Mouse (Mus musculus) erythroid progenitor cell, adult 5-6 weeks (primary cell): ENCODE data around the gene P2ry2. TPM values are rescaled to one million over a fixed set of nuclear protein-coding genes. Genes with fewer than 3 reads are reported as not detected.

Experiments
- ATAC-seq: replicated peaks from 2 replicates; pipeline ENCODE4 v1.8.0; 2016; ENCODE audit warnings: moderate number of reproducible peaks, mild to moderate bottlenecking, moderate TSS enrichment, inconsistent platforms; ENCODE audit not compliant: poor library complexity, low FRiP score, severe bottlenecking
- total RNA-seq, 2 experiments: library from RNA; stranded (forward) in 1 of 2; stranded (reverse) in 1 of 2; fragments of 150-400 nt in 1 of 2; fragments of 186-747, 209-891 nt in 1 of 2; gene quantifications; 2 replicates each; pipeline versions ENCODE4 v1.2.3 to v1.2.4; 2015 to 2017; ENCODE audit warnings: low replicate concordance in 2 of 2

The P2ry2 gene
- total RNA-seq (2015; ENCODE audit: low replicate concordance) (1.1 and 1.7 TPM in 2 replicates), total RNA-seq (2017; ENCODE audit: low replicate concordance) (1.7 and 2.6 TPM in 2 replicates)

- no peak for ATAC-seq
These were observed at the start of gene P2ry2 for GRCm38 (mm10) chr7:101012541-101012940. P2ry2 (minus strand) TSS chr7:101012866.

DNA sequence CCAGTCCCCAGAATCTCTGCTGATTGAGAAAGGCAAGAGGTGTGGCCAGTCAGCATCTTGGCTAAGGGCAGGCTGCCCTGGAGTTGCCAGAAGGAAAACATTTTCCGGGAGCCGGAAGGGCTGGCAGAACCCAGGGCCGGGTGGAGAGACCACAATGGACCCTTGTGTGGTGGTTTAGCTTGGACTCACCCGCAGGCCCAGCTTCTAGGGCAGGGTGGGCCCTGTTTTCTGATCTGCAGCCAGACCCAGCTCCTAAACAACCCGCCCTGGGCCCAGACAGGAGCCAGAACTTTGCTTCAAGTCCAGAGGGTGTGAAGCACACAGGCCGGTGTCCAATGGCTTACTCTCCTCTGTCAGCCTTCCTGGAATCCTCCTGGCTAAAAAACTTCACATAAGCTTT lies 49.6 kb upstream of the P2ry2 start:
- ATAC-seq = no peak

GRCm38 (mm10) chr7:101061381-101061780 lies 48.7 kb upstream of the P2ry2 start:
- ATAC-seq = no peak

DNA sequence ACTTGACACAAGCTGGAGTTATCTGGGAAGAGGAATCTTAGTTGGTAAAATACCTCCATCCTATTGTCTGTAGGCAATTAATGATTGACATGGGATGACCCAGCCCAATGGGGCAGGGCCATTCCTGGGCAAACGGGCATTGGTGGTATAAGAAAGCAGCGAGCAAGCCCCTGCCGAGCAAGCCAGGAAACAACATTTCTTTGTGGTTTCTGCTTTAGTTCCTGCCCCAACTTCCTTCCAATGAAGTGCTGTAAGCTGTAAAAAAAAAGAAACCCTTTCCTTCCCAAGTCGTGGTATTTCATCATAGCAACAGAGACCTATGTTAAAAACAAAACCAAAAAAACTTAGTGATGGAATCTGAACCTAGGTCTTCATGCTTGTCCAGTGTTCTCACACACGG lies 47.8 kb upstream of the P2ry2 start:
- ATAC-seq = no peak

DNA sequence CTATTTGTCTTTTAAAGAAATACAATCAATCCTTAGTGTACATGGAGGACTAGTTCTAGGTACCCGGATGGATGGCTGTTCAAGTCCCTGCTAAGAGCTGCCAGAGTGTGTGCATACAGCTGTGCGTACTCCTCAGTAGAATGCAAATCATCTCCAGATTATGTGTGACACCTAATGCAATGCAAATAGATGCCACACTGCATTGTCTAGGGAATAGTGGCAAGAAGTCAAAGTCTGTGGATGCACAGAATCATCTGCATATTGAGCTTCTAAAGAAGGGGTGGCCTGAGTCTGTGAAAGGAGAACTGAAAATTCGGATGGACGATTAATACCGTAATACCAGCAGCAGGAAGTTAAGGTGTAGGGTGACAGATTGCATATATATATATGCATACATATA lies 46.5 kb upstream of the P2ry2 start:
- ATAC-seq = no peak

- no peak for ATAC-seq
These were observed 44.6 kb upstream of the P2ry2 start for GRCm38 (mm10) chr7:101057309-101057708.

GRCm38 (mm10) chr7:101053136-101053535 lies 40.5 kb upstream of the P2ry2 start:
- no peak for ATAC-seq

DNA sequence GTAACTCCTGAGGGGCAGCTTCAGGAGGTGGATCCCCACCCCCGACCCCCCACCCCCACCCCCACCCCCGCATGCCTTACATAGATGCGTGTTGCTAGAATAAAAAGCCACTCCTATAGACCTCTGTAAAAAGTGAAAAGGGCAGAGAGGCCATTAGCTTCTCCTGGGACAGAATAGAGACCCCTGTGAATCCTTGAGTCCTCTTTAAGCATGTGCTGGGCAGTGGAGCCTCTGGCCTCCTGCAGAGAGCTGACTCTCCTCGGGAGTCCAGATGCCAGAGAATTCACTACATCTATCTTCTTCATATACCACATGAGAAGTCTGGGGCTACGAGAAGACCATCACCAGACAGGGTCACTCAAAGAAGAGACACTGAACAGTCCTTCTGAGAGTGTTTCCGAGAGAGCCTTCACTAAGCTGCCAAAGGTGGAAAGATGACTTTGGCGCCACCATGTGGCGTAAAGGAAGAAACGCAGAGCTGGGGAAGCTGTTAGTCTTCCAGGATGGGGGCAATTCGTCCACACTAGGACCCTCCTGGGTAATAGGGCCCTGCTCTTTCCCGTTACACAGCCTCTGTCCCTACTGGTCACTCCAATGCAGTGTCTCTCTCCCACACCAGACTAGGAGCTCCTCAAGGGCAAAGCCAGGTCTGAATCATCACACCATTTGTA lies 39.0 kb upstream of the P2ry2 start:
- ATAC-seq = peak; percentile 52

DNA sequence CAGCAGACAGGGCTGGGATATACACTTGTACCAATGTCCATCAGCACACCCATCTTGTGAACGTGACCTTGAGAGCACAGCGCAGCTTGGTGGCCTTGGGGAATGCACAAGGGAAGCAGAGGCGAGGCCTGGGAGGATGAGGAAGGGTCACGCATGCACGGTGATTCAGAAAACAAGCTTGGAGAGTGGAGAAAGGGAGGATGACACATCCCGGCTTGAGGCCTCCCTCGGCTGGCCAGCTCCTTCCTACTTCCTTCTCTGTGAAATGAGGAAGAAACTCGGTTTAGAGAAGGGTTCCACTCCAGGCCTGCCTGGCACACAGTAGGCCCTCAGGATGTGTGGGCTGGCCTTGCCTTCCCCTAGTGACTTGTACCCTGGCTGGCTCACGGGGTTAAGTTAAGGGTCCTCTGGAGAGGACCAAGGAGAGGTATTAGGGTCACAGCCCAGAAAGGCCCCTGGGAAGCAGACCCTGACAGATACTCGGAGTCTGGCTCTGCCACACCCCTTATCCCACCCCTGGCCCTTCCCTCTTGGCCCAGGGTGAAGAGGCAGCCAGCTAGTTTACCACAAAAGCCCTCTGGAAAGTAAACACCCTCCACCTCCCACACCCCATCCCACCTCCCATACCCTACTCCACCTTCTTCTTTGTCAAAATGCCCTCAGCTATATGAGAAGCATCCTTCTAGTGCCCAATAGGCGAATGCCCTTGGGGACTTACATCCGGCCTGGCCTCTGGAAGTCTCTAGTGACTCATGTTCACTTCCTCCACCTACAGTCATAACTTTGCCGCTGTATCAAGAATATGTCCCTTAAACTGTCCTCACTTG lies 38.3 kb upstream of the P2ry2 start:
- no peak for ATAC-seq

- ATAC-seq = no peak
These were observed 36.8 kb upstream of the P2ry2 start for GRCm38 (mm10) chr7:101049326-101050087.

- no peak for ATAC-seq
These were observed 35.6 kb upstream of the P2ry2 start for GRCm38 (mm10) chr7:101048247-101048646.

DNA sequence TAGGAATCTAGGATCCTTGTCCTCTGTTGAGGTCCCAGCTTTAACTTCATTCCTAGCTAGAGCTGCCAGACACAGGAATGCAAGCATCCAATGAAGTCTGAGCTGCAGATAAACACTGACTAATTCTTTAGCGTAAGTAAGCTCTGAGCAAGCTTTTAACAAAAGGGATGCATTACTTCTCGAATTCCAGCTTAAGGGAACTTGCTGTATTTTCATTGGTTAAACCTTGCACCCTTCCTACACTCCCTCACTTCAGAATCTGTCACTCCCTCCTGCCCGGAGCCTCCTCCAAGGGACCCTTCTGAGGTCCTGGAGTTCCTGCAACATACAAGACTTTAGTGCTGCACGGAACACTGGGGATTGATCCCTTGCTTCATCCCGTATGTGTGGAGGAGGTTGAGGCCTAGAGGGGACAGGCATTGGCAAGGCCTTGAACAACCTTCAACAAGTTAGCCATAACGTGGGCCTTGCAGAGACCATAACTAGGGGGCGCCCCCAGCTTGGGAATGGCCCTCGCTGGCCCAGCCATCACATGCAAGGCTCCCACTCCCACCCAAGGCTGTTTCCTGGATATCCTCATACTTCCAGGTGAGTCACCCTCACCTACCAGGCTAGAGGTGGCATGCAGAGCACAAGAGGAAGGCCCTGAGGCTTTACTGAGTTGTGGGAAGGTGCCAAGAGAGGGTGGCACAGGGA lies 31.3 kb upstream of the P2ry2 start:
- no peak for ATAC-seq

GRCm38 (mm10) chr7:101041977-101042749 lies 29.5 kb upstream of the P2ry2 start:
- no peak for ATAC-seq

DNA sequence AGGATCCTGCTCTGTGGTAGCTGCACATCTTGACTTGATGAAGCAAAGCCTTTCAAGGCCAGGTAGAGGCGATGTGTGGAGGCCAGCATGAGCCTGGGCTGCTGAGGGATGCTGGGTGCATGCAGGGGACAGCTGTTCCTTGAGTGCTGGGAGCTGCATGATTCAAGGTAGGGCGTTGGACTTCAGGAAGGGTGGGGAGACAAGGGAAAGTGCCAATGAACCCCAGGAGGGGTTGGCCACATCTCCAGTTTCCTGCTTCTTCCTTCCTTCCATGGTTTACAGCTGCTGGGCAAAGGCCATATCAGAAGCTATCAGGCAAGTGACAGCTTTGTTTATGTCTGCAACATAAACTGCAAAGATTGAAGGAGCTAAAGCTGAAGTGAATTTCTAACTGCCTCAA lies 28.9 kb upstream of the P2ry2 start:
- ATAC-seq = no peak

- no peak for ATAC-seq
These were observed 20.7 kb upstream of the P2ry2 start for GRCm38 (mm10) chr7:101033371-101033770.

- no peak for ATAC-seq
These were observed 18.6 kb upstream of the P2ry2 start for GRCm38 (mm10) chr7:101031234-101031633.

DNA sequence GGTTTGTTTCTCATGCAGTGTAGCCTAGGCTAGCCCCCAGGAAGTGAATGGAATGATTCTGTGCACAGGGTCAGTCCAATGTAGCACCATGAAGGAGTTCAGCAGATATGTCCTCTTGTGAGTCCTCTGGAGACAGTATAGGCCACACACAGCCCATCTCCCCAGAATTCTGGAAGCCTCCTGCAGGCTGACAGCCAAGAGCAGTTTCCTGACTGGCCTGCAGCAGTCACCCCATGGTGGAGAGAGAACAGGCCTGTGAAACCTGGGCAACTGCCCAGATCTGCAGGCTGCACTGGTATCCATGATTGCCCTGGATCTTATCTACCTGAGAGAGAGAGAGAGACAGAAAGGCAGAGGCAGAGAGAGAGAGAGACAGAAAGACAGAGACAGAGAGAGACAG lies 18.1 kb upstream of the P2ry2 start:
- no peak for ATAC-seq

DNA sequence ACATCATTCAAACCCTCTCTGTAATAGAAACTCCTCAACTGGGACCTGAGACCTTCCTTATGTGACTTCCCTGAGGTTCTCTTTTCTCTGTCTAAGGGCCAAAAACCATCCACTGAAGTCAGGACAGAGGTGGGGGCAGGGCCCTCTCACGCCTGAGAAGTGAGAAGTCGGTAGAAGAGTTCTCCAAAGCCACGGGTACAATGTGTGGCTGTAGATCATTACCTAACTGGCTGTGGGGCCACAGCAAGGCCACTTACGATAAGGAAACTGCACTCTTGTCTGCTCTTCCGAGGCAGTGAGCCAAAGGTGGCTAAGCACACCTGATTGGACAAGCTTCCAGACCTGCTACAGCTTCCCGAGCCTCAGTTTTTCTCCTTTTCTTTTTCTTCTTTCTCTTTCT lies 16.8 kb upstream of the P2ry2 start:
- ATAC-seq = no peak

DNA sequence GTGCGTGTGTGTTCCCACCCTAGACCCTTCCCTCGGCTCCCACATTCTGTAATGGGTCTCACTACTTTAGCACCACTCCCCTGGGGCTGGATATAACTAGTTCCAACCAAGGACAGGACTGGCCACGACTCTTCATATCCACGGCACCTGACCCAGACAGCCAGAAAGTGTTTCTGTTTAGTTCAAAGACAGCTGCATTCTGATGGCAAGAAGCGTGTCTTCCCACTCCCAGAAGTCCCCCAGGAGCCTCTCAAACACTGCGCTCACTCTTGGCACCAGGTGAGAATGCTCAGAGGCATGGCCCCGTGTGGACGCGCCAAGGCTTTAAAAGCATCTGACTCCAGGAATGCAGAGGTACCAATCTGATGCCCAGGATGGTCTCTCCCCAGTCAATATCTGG lies 16.3 kb upstream of the P2ry2 start:
- ATAC-seq = no peak
